Mouse (Mus musculus): ENCODE measurements at regions not wholly inside any gene's neighbourhood (a gene's known extent, or its start where the extent isn't known, plus 50 kb on each side); places are given as distances from the start of the nearest gene placed in this dataset.

- DNase-seq (ENCODE audit: extremely low read depth, insufficient read length, low spot score): no peak
Observed at GRCm38 (mm10) chr4:26273754-26274153, 72.9 kb downstream of the Manea start.

GRCm38 (mm10) chr4:26259230-26260029 lies 87.3 kb downstream of the Manea start:
- peak; percentile 9 for DNase-seq (ENCODE audit: extremely low read depth, insufficient read length, low spot score)

- no peak for DNase-seq (ENCODE audit: extremely low read depth, insufficient read length, low spot score)
Observed at GRCm38 (mm10) chr4:26255889-26256288, 90.8 kb downstream of the Manea start.

- no peak for DNase-seq (ENCODE audit: extremely low read depth, insufficient read length, low spot score)
Observed at GRCm38 (mm10) chr4:26247925-26248856, 98.5 kb downstream of the Manea start.

GRCm38 (mm10) chr4:26223267-26223666 lies 123.4 kb downstream of the Manea start:
- DNase-seq (ENCODE audit: extremely low read depth, insufficient read length, low spot score): no peak
